ENCODE assay signal across 17 mouse cellular contexts in the genomic region with DNA sequence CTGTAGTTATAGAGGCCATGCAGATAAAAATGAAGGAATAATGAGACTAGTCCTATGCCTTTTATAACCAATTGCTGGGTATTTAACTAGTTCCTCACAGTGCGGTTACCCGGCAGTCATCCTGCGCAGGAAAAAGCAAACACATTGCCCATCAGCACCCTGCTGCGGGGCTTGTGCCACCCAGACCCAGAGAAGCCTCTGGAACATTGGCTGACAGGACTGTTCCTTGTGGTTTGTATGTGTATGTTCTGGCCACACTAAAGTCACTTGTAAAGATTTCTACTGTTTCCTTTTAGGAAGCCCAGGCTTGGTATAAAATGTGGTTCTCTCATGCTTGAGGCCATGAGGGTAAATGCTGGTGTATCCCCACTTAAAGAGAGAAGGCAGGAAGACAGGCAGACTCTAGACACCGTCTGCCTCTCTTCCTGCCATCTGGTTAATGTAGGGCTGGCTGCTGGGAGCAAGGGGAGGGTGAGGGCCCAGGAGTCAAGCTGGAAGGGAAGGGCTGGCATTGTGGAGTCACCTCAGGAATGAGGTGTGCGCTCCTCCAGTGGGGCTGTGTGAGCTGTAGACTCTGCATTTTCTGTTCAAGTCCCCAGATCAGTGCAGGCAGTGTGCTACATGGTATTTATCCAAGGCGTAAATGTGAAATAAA.
DNase-seq lines count a peak whose midpoint lies in the region; ATAC-seq lines count a peak whose summit lies in the region.
"Had no signal": no experiment of that assay in that cellular context is flagged by ENCODE, and none has a peak within 500 bp of the region (broad histone marks: within the 10 kb centered on the region; RNA-seq: fewer than 3 reads in every experiment).

No protein-coding gene starts in this region.

- no peak overlapping the region for H3K4me3 ChIP-seq in heart, embryonic 10.5 days
- H3K4me3 ChIP-seq in liver, embryonic 12.5 days: no peak overlapping the region
- no peak overlapping the region for H3K4me3 ChIP-seq in embryonic facial prominence, embryonic 13.5 days
- H3K4me3 ChIP-seq in limb, embryonic 13.5 days: no peak overlapping the region
- H3K4me3 ChIP-seq: left cerebral cortex, adult 2 months; lung, embryonic 15.5 days; midbrain, embryonic 12.5 days; neural tube, embryonic 13.5 days; stomach, embryonic 15.5 days had no signal

- H3K27ac ChIP-seq in heart, embryonic 10.5 days: peak overlapping the region; percentile 69
- H3K27ac ChIP-seq in liver, embryonic 12.5 days: 0 out of 2 replicates have a peak overlapping the region, but pooled peaks have one; percentile 13
- peak overlapping the region; percentile 23; the same call in 1 of the 2 replicates for H3K27ac ChIP-seq in embryonic facial prominence, embryonic 13.5 days
- 0 out of 2 replicates have a peak overlapping the region, but pooled peaks have one; percentile 3 for H3K27ac ChIP-seq in limb, embryonic 13.5 days
- H3K27ac ChIP-seq: left cerebral cortex, adult 2 months; lung, embryonic 15.5 days; midbrain, embryonic 12.5 days; neural tube, embryonic 13.5 days; stomach, embryonic 15.5 days had no signal

- peaks cover 42% of the 10 kb centered on the region for H3K4me1 ChIP-seq in heart, embryonic 10.5 days
- no peaks in the 10 kb centered on the region for H3K4me1 ChIP-seq in liver, embryonic 12.5 days
- H3K4me1 ChIP-seq in embryonic facial prominence, embryonic 13.5 days: peaks cover 15% of the 10 kb centered on the region
- peaks cover 53% of the 10 kb centered on the region for H3K4me1 ChIP-seq in limb, embryonic 13.5 days

- no peaks in the 10 kb centered on the region for H3K27me3 ChIP-seq in heart, embryonic 10.5 days (ENCODE audit: insufficient read depth, poor library complexity, severe bottlenecking)
- no peaks in the 10 kb centered on the region; the same call in 1 of the 2 replicates for H3K27me3 ChIP-seq in liver, embryonic 12.5 days (replicated peaks)
- no peaks in the 10 kb centered on the region for H3K27me3 ChIP-seq in embryonic facial prominence, embryonic 13.5 days
- H3K27me3 ChIP-seq in limb, embryonic 13.5 days: no peaks in the 10 kb centered on the region
- H3K27me3 ChIP-seq: lung, embryonic 15.5 days; midbrain, embryonic 12.5 days; neural tube, embryonic 13.5 days; stomach, embryonic 15.5 days had no signal

- no peak for ATAC-seq in liver, embryonic 12.5 days
- no peak for ATAC-seq in embryonic facial prominence, embryonic 13.5 days (ENCODE audit: insufficient number of reproducible peaks, insufficient read depth, low FRiP score, low TSS enrichment, low read depth)
- no peak for ATAC-seq in limb, embryonic 13.5 days (ENCODE audit: low FRiP score, low read depth)

- H3K9me3 ChIP-seq in heart, embryonic 10.5 days: no peaks in the 10 kb centered on the region
- no peaks in the 10 kb centered on the region for H3K9me3 ChIP-seq in liver, embryonic 12.5 days (replicated peaks)
- no peaks in the 10 kb centered on the region for H3K9me3 ChIP-seq in embryonic facial prominence, embryonic 13.5 days
- H3K9me3 ChIP-seq in limb, embryonic 13.5 days: no peaks in the 10 kb centered on the region
- H3K9me3 ChIP-seq: lung, embryonic 15.5 days; midbrain, embryonic 12.5 days; neural tube, embryonic 13.5 days; stomach, embryonic 15.5 days had no signal

- H3K36me3 ChIP-seq in heart, embryonic 10.5 days: no peaks in the 10 kb centered on the region
- no peaks in the 10 kb centered on the region for H3K36me3 ChIP-seq in liver, embryonic 12.5 days
- H3K36me3 ChIP-seq in embryonic facial prominence, embryonic 13.5 days: no peaks in the 10 kb centered on the region
- H3K36me3 ChIP-seq in limb, embryonic 13.5 days: no peaks in the 10 kb centered on the region
- H3K36me3 ChIP-seq: lung, embryonic 15.5 days; midbrain, embryonic 12.5 days; neural tube, embryonic 13.5 days; stomach, embryonic 15.5 days had no signal

- no peak for DNase-seq in heart, embryonic 10.5 days (ENCODE audit: low spot score)
- no peak for DNase-seq in heart, adult 9 months (ENCODE audit: low spot score in 2 of 2)
- DNase-seq in liver: no peak
- DNase-seq in frontal cortex, postnatal 25 days (ENCODE audit: low spot score in 2 of 2): no peak
- no peak for DNase-seq in thymus, postnatal 4 days
- DNase-seq: kidney, adult 18-20 months; kidney, postnatal 4 days; right cerebral cortex, postnatal 14 days had no signal

- no peak overlapping the region for H3K4me2 ChIP-seq in liver, embryonic 12.5 days
- H3K4me2 ChIP-seq in embryonic facial prominence, embryonic 13.5 days: no peak overlapping the region
- no peak overlapping the region for H3K4me2 ChIP-seq in limb, embryonic 13.5 days (replicated peaks)
- H3K4me2 ChIP-seq: heart, embryonic 11.5 days; lung, embryonic 15.5 days; midbrain, embryonic 12.5 days; neural tube, embryonic 13.5 days; stomach, embryonic 15.5 days had no signal

- no peak overlapping the region for H3K9ac ChIP-seq in liver, embryonic 12.5 days
- no peak overlapping the region for H3K9ac ChIP-seq in embryonic facial prominence, embryonic 13.5 days
- no peak overlapping the region for H3K9ac ChIP-seq in limb, embryonic 13.5 days
- H3K9ac ChIP-seq: lung, embryonic 15.5 days; midbrain, embryonic 12.5 days; neural tube, embryonic 13.5 days; stomach, embryonic 15.5 days had no signal

- 71% methylated on average over 7 of the region's 7 CpGs for WGBS in heart, embryonic 10.5 days
- 63% methylated on average over 7 of the region's 7 CpGs for WGBS in liver, embryonic 12.5 days (ENCODE audit: insufficient replicate concordance)
- 72% methylated on average over 7 of the region's 7 CpGs for WGBS in embryonic facial prominence, embryonic 13.5 days
- 42% methylated on average over 7 of the region's 7 CpGs for WGBS in limb, embryonic 13.5 days

Comparison
In these comparisons a context has a peak if more than half of its experiments do, and no peak if none do; other contexts are left out.
1. H3K27ac ChIP-seq: peak in every context shown above with its lines; median percentile 69 in heart, embryonic 10.5 days; 23 in embryonic facial prominence, embryonic 13.5 days; 13 in liver, embryonic 12.5 days; 3 in limb, embryonic 13.5 days.